Mouse (Mus musculus) ZHBTc4 (cell line): Measurements from ENCODE around the gene Fam90a1a.
A peak's percentile ranks its signal among the peaks of the same experiment; 100 is the strongest.
"Not testable (repeated sequence)": the region's sequence is repeated elsewhere in the genome, so short reads cannot be mapped to it uniquely, and the experiment has no call there.

ENCODE experiments used
- DNase-seq: peaks from one replicate; pipeline ENCODE4 v3.0.0-alpha.2; 2011; ENCODE audit warnings: low read depth, low spot score

The Fam90a1a gene

DNA sequence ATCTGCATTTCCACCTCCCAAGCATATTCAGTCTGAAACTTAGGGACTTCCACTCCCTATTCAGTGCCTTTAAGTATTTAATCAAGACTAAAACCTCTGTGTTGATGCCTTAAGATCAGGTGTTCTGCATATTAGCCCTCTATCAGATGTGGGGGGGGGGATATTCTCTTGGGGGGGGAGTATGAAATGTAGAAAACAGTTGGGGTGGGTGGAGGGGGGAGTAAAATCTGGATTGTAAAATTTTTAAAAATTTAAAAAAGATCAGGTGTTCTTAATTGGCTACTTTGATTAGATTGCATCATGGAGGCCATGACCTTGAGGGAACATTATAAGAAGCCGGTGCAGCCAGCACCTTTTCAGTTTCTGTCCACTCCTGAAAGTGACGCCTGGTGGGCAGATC, at the start of gene Fam90a1a:
Fam90a1a (plus strand) TSS at position 301 of the 400 bp plus-strand sequence.
- DNase-seq: no peak

GRCm38 (mm10) chr8:21911931-21912330, 46.6 kb upstream of the Fam90a1a start:
- DNase-seq: peak; percentile 73

DNA sequence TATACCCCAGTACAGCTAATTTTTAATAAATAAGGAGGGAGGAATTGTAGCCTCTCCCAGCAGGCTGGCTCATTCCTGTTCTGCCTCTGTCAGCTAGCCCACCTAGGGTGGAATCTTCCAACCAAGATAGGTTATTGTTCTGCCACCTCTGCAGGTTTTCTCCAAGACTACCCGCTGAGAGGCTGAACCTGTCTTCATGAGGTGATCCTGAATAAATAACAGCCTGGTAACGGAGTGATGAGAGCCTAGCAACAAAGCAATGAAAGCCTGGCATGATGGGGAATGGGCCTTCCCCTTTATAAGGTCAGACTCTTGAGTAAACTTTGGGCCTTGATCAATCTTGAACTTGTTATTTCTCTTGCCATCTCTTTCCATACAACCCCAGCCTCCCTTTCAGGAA, 46.0 kb upstream of the Fam90a1a start:
- DNase-seq: peak; percentile 67

DNA sequence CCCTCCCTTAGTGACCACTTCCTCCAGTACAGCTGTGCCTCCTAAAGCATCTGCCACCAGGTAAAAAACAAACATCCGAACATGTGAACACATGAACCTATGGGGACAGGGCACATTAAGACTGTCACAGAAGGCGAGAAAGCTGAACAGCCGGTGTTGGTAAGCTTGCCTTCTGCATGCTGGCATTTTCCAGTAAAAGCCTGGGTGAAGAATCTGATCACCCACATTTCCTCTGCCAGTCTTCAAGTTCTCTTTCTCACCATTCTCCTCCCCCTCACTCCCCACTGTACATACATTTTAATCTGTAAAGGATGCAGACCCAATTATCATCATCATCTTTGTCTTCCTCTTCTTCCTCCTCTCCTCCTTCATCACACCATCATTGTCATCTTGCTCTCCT, 42.9 kb upstream of the Fam90a1a start:
- no peak for DNase-seq

DNA sequence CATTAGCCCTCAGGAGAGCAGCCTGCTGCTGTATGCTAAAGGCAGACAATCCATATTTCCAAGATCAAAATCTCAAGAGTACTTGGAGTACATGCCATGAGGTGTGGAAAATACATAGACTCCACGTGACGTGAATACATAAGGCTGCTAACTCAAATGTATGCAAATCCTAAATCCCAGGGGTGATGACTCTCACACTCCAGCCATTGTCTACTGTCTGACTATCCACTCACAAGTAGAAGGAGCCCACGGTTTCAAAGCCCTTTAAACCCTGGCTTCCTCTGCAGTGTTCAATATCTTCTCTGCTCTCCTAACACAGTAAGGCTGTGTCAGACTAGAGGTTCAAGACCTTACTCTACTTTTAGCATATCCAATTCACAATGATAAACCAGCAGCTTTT, 27.8 kb upstream of the Fam90a1a start:
- DNase-seq: not testable (repeated sequence)

DNA sequence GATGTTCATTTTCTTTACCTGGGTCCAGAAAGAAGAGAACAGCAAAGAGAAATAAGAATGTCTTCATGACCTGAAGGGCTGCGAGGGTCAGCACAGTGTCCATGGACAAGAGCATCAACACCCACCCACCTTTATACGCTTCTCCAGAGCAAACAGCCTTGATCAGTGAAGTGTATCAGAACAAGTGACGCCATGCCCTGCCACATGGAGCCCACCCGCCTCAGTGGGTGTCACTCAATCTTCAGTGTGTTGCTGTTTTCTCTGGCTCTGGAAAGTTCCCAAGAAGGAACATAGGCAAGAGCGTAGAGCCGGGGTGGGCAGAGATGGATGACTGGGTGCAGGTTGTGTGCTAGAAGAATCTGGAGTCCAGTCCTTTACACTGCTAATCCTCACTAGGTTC, 25.9 kb upstream of the Fam90a1a start, which contains the start of gene Defb15:
Defb15 (minus strand) TSS at position 101 of the 400 bp plus-strand sequence.
- DNase-seq: no peak

DNA sequence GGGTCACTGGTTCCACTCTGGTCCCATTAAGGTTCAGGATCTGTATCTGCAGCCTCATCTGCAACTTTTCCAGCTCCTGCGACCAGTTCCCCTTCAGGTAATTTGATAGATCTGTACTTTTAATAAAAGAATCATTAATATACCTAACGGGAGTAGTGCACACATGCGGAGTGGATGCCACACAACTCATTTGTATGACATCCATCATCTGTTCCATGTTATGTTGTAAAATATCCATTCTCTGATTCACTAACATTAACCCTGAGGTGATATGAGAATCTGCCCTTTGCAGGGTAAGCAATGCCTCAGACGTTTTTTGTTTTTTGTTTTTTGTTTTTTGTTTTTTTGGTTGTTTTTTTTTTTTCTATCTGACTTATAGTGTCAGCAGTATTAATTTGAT, 20.5 kb upstream of the Fam90a1a start, which contains the start of gene Defb35:
Defb35 (plus strand) TSS at position 301 of the 400 bp plus-strand sequence.
- DNase-seq: not testable (repeated sequence)

- DNase-seq: no peak
Measured at GRCm38 (mm10) chr8:21946462-21946861, 12.1 kb upstream of the Fam90a1a start, which contains the start of gene Defb13. TSS of gene Defb13 (plus strand) at chr8:21946762.

DNA sequence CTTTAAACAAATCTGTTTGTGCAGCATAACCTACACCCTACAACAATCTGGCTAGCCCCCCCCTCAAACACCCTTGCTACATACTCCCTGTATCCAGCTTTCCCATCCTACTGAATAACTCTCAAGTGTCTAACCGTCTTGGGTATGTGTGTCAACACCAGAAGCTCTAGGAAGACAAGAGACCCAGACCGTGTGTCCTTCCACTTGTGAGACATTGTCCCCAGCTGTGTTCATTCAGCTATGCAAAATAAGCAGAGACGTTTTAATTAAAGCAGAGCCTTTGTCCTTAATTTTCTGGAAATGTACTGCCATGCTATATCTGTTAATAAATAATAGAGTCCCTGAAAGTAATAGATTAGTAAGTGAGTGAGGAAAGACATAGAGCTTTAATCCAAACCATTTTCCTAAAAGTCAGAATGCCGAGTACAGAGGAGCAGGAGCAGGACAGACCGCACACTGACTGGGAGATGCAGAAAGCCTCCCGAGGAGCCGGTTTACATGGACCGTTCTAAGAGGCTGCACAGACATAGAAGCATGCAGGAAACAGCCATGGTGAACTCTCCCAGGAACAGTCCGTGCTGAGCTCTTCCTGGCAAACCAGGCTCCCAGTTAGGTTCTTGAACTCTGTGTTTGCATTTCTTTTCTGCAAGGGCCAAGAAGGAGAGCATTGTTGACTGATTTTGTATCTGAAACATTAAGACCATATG, 11.1 kb upstream of the Fam90a1a start:
- no peak for DNase-seq

DNA sequence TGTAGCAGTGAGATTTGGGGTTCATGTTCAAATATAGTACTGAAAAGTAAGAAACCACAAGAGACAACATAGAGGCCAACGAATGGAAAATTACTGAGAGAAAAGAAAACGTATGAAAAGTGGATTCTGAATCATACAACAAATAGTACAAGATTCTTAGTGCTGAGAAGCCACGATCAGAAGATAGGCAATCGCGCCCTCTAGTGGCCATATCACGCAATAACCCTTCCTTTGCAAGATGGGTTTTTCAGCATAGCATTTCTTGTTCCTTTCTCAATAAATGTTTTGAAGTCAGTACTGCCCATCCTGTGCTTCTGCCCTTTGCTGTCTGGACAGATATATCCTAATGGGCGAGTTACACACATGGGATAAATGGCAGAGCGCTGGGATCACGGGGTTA, 3.2 kb upstream of the Fam90a1a start:
- peak; percentile 73 for DNase-seq

GRCm38 (mm10) chr8:21956336-21956735, 2.2 kb upstream of the Fam90a1a start:
- DNase-seq: peak; percentile 91

DNA sequence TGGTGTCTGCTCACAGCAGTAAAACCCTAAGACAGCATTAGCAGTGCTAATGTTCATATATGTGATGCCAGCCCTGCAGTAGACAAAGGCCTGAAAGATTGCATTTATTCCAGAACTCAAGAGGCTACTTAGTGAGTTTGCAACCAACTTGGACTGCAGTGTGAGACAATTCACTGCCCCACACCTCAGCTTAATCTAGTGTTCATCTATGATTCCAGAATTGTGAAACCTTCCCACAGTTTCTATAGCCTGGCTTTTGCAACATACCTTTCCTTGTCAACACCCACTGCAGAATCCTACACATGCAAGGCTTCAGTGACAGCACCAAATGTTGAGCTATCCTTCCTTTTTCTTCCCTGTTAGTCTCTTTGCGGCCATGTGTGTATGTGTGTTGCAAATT, 8.1 kb downstream of the Fam90a1a start:
- no peak for DNase-seq

DNA sequence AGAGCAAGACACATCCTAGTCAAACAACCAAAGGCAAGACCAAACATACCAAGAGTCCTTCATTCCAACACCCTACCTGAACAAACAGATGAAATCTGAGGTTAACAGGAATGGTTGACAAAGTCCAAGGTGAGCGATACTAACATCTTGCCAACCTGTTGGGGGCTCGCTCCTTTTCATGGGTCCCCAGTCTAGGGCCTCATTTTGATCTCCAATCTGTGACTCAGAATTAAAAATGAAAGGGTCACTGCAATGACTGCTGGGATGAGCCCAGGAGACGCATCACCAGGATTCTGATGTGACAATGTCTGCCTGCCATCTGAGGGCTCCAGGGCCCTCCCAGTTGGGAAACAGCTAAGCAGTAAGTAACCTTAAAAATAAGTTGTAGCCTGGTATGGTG, 11.0 kb downstream of the Fam90a1a start, which contains the start of gene Ccdc70:
Ccdc70 (plus strand) TSS at position 301 of the 400 bp plus-strand sequence.
- DNase-seq: no peak

GRCm38 (mm10) chr8:21978193-21978592, 19.7 kb downstream of the Fam90a1a start:
- no peak for DNase-seq

GRCm38 (mm10) chr8:21981664-21982337, 23.3 kb downstream of the Fam90a1a start:
- peak; percentile 67 for DNase-seq

GRCm38 (mm10) chr8:21992184-21992583, 33.7 kb downstream of the Fam90a1a start:
- DNase-seq: peak; percentile 73

- DNase-seq: peak; percentile 49
Measured at GRCm38 (mm10) chr8:21995181-21995580, 36.7 kb downstream of the Fam90a1a start.

- peak; percentile 28 for DNase-seq
Measured at GRCm38 (mm10) chr8:22004750-22005522, 46.4 kb downstream of the Fam90a1a start.

- DNase-seq: no peak
Measured at GRCm38 (mm10) chr8:22006423-22006822, 47.9 kb downstream of the Fam90a1a start.

- no peak for DNase-seq
Measured at GRCm38 (mm10) chr8:22009403-22009802, 50.9 kb downstream of the Fam90a1a start.

- DNase-seq: peak; percentile 44
Measured at GRCm38 (mm10) chr8:22013034-22013707, 54.7 kb downstream of the Fam90a1a start.
